Mouse (Mus musculus): ENCODE data around the gene Tmem120b.

The Tmem120b gene

GRCm38 (mm10) chr5:123139722-123140627, 71.8 kb downstream of the Tmem120b start:
- no peak for DNase-seq (ENCODE audit: low spot score in 2 of 2)

GRCm38 (mm10) chr5:123140694-123141554, 72.7 kb downstream of the Tmem120b start:
- peak; percentile 90 to 96 for DNase-seq (ENCODE audit: low spot score in 2 of 2)

GRCm38 (mm10) chr5:123141555-123142160, 73.4 kb downstream of the Tmem120b start:
- no peak for DNase-seq (ENCODE audit: low spot score in 2 of 2)

GRCm38 (mm10) chr5:123142161-123143157, 74.2 kb downstream of the Tmem120b start, which contains the start of gene Setd1b:
TSS of gene Setd1b (plus strand) at chr5:123142193.
- no peak for DNase-seq (ENCODE audit: low spot score in 2 of 2)

GRCm38 (mm10) chr5:123143251-123143970, 75.2 kb downstream of the Tmem120b start:
- DNase-seq (ENCODE audit: low spot score in 2 of 2): no peak

GRCm38 (mm10) chr5:123143971-123144745, 75.9 kb downstream of the Tmem120b start:
- no peak for DNase-seq (ENCODE audit: low spot score in 2 of 2)

GRCm38 (mm10) chr5:123144746-123145590, 76.8 kb downstream of the Tmem120b start:
- no peak for DNase-seq (ENCODE audit: low spot score in 2 of 2)

- no peak for DNase-seq (ENCODE audit: low spot score in 2 of 2)
These were observed 78.1 kb downstream of the Tmem120b start for GRCm38 (mm10) chr5:123146357-123146756.

GRCm38 (mm10) chr5:123147569-123147968, 79.4 kb downstream of the Tmem120b start:
- DNase-seq (ENCODE audit: low spot score in 2 of 2): no peak

- DNase-seq (ENCODE audit: low spot score in 2 of 2): no peak
These were observed 80.0 kb downstream of the Tmem120b start for GRCm38 (mm10) chr5:123148073-123148722.

- DNase-seq (ENCODE audit: low spot score in 2 of 2): peak in 1 of 2 experiments; percentile 92
These were observed 81.5 kb downstream of the Tmem120b start for GRCm38 (mm10) chr5:123149451-123150400.

GRCm38 (mm10) chr5:123150641-123151040, 82.4 kb downstream of the Tmem120b start:
- no peak for DNase-seq (ENCODE audit: low spot score in 2 of 2)

- DNase-seq (ENCODE audit: low spot score in 2 of 2): no peak
These were observed 82.9 kb downstream of the Tmem120b start for GRCm38 (mm10) chr5:123151077-123151476.

GRCm38 (mm10) chr5:123151707-123152362, 83.6 kb downstream of the Tmem120b start:
- DNase-seq (ENCODE audit: low spot score in 2 of 2): no peak

- DNase-seq (ENCODE audit: low spot score in 2 of 2): no peak
These were observed 84.7 kb downstream of the Tmem120b start for GRCm38 (mm10) chr5:123152901-123153300.

- DNase-seq (ENCODE audit: low spot score in 2 of 2): peak in 1 of 2 experiments; percentile 68
These were observed 87.2 kb downstream of the Tmem120b start for GRCm38 (mm10) chr5:123155425-123155824.

All from left cerebral cortex, adult 9 months (tissue).